Mouse (Mus musculus) liver, adult 2 months (tissue): Measurements from ENCODE around the gene Aldh9a1. TPM values are rescaled to one million over a fixed set of nuclear protein-coding genes. Genes with fewer than 3 reads are reported as not detected.

ENCODE experiments used
- DNase-seq: peaks from one replicate; pipeline ENCODE4 v3.0.0-alpha.2; 2011; ENCODE audit warnings: low read depth, low spot score; ENCODE audit errors: extremely low read depth
- H3K27ac ChIP-seq: fragments of 200-500 bp; replicated peaks from 2 replicates; pipeline ENCODE4 v1.5.1; 2012; ENCODE audit warnings: low read depth, mild to moderate bottlenecking, control low read depth, inconsistent platforms, low read length; ENCODE audit not compliant: insufficient read depth
- H3K27me3 ChIP-seq: fragments of 200-500 bp; 2 replicates; pipeline ENCODE4 v1.6.1; 2012; ENCODE audit warnings: mild to moderate bottlenecking, moderate library complexity, low read length, inconsistent platforms; ENCODE audit not compliant: control insufficient read depth, insufficient read depth
- H3K36me3 ChIP-seq: fragments of 200-500 bp; 2 replicates; pipeline ENCODE4 v1.6.1; 2012; ENCODE audit warnings: low read length, inconsistent platforms; ENCODE audit not compliant: control insufficient read depth, insufficient read depth
- H3K4me1 ChIP-seq: fragments of 200-500 bp; 2 replicates; pipeline ENCODE4 v1.6.1; 2011; ENCODE audit warnings: low read length; ENCODE audit not compliant: control insufficient read depth, insufficient read depth
- H3K4me3 ChIP-seq: fragments of 200-500 bp; 2 replicates; pipeline ENCODE4 v1.5.1; 2011; ENCODE audit warnings: low read depth, mild to moderate bottlenecking, control low read depth, low read length, moderate library complexity; ENCODE audit not compliant: insufficient read depth
- H3K79me2 ChIP-seq: fragments of 200-500 bp; 2 replicates; pipeline ENCODE4 v1.6.1; 2012; ENCODE audit warnings: inconsistent platforms, mild to moderate bottlenecking, low read length, moderate library complexity; ENCODE audit not compliant: control insufficient read depth, insufficient read depth
- H3K9ac ChIP-seq: fragments of 200-500 bp; 2 replicates; pipeline ENCODE4 v1.6.1; 2012; ENCODE audit warnings: low read depth, mild to moderate bottlenecking, control low read depth, inconsistent platforms, low read length
- CTCF ChIP-seq: fragments of 200-500 bp; IDR thresholded peaks from 2 replicates; pipeline ENCODE4 v1.5.1; 2011; ENCODE audit warnings: low read depth, low read length, control low read depth
- POLR2A ChIP-seq: fragments of 200-500 bp; IDR thresholded peaks from 2 replicates; pipeline ENCODE4 v1.6.1; 2011; ENCODE audit warnings: low read length, control low read depth; ENCODE audit not compliant: insufficient read depth; ENCODE audit errors: extremely low read depth
- WGBS: fragments of 180-500 bp; shearing (Covaris S2); methylation state at CpG from one replicate; pipeline ENCODE4 v1.1.7; 2018; 5-methylcytosine and 5-hydroxymethylcytosine counted together
- polyA plus RNA-seq: library from polyadenylated mRNA; depleted of rRNA; stranded (reverse); fragments of >200 nt; gene quantifications from 2 replicates; pipeline ENCODE4 v1.2.3, GENCODE M21; 2012
- total RNA-seq: library from RNA; depleted of rRNA; stranded (reverse); fragments of >200 nt; gene quantifications from 2 replicates; pipeline ENCODE4 v1.2.3, GENCODE M21; 2014

Gene Aldh9a1
- total and polyA plus RNA-seq, 2 experiments, result 119 to 127 TPM

DNA sequence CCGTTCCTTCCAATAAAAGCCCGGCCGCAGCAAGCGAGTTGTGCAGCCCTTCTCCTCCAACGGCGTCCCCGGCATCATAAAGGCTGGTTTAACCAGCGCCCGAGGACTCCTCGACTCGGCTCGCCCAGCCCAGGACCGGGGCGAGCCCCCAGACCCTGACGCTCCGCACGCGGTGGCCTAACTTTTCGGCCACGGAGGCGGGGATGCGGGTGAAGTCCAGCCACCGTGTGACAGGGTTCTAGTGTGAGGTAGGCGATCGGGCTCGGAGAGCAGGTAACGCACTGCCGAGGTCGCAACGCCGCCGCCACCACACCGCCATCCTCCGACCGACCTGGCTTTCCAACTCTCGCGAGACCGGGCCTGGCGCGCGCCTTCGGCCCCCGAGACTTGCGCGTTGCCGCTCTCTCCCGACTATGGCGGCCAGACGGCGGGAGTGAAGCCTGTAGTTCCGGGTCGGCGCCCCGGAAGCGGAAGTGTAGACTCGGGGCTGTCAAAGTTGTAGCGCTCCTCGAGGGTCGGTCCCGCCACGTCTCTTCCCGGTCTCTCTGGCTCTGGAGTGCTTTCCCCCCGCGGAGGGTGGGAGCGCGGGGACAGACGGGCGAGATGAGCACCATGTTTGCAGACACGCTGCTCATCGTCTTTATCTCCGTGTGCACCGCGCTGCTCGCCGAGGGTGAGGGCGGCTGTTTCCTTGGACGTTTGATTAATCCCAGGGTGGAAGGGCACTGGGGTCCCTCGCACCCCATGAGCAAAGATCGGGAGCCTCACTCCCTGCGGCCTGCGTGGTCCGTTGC, 41.3 kb upstream of the Aldh9a1 start, which contains the start of gene Tmco1:
Gene Tmco1 (plus strand): TSS at position 118 of the 794 bp plus-strand sequence.
- Histone ChIP-seq H3K4me3 (peak within 1 kb of the TSS; percentile 71), H3K9ac (peak within 1 kb of the TSS; percentile 85), H3K4me1 (peaks cover 8% of the 10 kb centered on the region), H3K36me3 (no peaks in the 10 kb centered on the region), H3K79me2 (no peaks in the 10 kb centered on the region; the same call in 1 of the 2 replicates), H3K27ac (peak within 1 kb of the TSS; percentile 69), H3K27me3 (no peaks in the 10 kb centered on the region)
- peak; percentile 68 for DNase-seq
- TF ChIP-seq CTCF (no peak), POLR2A (peak; percentile 89)
- WGBS, result under 1% methylated on average over 82 of the region's 82 CpGs

DNA sequence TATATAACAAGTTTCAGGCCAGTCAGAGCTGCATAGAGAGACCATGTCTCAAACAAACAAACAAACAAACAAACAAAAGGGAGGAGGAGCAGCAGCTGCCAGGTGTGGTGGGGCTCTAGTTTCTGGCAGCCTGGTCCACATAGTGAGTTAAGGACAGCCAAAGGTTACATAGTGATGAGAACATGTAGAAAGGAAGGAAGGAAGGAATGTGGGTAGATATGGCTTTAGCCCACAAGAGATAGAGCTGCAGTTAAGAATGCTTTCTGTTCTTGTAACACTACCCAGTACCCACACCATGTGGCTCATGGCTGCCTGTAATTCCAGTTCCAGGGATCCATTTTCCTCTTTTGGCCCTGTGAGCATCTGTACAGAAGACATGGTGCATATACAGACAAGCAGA, 37.4 kb upstream of the Aldh9a1 start:
- Histone ChIP-seq H3K4me1 (peaks cover 7% of the 10 kb centered on the region), H3K4me3 (no peak overlapping the region), H3K27ac (no peak overlapping the region), H3K9ac (no peak overlapping the region), H3K27me3 (no peaks in the 10 kb centered on the region), H3K79me2 (no peaks in the 10 kb centered on the region; the same call in 1 of the 2 replicates), H3K36me3 (peaks cover 15% of the 10 kb centered on the region)
- TF ChIP-seq CTCF, result no peak
- TF ChIP-seq POLR2A, result no peak
- no peak for DNase-seq

DNA sequence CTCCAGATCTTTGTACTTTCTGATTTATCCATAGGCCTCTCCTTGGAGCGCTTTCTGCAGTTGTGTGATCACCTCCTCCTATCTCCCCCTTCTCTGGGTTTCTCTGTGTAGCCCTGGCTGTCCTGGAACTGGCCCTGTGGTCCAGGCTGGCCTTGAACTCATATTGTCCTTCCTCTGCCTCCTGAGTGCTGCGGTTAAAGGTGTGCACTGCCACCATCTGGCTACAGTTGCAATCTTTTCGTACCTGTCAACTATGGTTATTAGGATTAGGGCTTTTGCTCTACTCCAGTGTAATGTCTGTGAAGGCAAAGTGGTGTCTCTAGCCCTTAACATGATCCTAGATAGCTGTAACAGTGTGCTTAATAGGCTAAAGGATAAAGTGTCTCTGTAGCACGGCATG, 36.6 kb upstream of the Aldh9a1 start:
- Histone ChIP-seq H3K36me3 (peaks cover 19% of the 10 kb centered on the region), H3K27ac (no peak overlapping the region)

DNA sequence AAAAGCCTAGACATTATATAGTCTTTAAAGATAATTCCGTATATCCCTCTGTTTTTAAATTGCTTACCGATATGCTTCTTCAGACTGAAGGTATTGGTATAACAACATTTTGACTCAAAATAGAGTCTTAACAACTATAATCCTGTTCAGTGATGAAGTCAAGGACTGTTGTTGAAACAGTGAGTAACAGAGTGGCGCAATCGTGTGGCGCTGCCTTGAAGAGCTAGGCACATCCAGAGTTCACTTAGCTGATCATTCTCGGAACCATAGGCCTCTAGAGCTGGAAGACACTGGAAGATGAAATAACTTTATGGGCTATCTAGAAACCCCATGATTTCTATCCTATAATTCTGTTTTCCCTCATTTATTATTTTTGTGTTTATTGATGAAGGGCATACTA, 28.1 kb upstream of the Aldh9a1 start:
- Histone ChIP-seq H3K9ac (no peak overlapping the region), H3K36me3 (peaks cover 52% of the 10 kb centered on the region), H3K4me1 (no peaks in the 10 kb centered on the region), H3K27ac (no peak overlapping the region), H3K27me3 (no peaks in the 10 kb centered on the region), H3K4me3 (no peak overlapping the region), H3K79me2 (no peaks in the 10 kb centered on the region)
- peak; percentile 31 for DNase-seq
- TF ChIP-seq CTCF (no peak), POLR2A (no peak)
- 75% methylated on average over 6 of the region's 6 CpGs for WGBS

More for the DNA sequence above, 36.6 kb upstream of the Aldh9a1 start:
- H3K27me3 ChIP-seq, result no peaks in the 10 kb centered on the region
- no peak for TF ChIP-seq POLR2A
- 0 out of 2 replicates have a peak, but pooled peaks have one; percentile 29 for TF ChIP-seq CTCF
- no peaks in the 10 kb centered on the region; the same call in 1 of the 2 replicates for H3K79me2 ChIP-seq
- no peak overlapping the region for H3K4me3 ChIP-seq
- no peak overlapping the region for H3K9ac ChIP-seq
- H3K4me1 ChIP-seq, result peaks cover 3% of the 10 kb centered on the region; the same call in 1 of the 2 replicates
- WGBS, result 63% methylated on average over 4 of the region's 4 CpGs
- DNase-seq, result no peak

DNA sequence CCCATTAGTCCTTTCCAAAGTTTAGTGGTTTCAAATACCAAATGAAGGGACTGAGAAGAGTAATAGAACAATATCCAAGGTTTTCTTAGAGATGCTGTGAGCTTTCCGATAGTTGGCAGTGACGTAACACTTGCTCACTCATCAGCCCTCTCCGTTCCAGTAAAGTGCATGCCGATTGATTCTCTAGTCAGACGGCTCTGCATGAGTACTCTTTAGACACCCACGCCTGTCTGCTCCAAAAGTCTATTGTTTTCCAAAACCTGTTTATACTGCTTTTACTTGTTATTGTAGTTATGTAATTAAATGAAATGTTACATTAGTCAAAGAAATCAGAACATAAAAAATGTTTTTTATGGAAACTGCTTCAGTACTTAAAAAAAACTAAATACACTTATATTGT, 21.0 kb upstream of the Aldh9a1 start:
- H3K9ac ChIP-seq, result no peak overlapping the region
- TF ChIP-seq CTCF, result no peak
- TF ChIP-seq POLR2A, result no peak
- peaks cover 49% of the 10 kb centered on the region for H3K36me3 ChIP-seq
- 80% methylated on average over 6 of the region's 6 CpGs for WGBS
- no peaks in the 10 kb centered on the region for H3K4me1 ChIP-seq
- H3K79me2 ChIP-seq, result no peaks in the 10 kb centered on the region
- no peak for DNase-seq
- no peak overlapping the region for H3K27ac ChIP-seq
- no peak overlapping the region for H3K4me3 ChIP-seq
- H3K27me3 ChIP-seq, result no peaks in the 10 kb centered on the region

DNA sequence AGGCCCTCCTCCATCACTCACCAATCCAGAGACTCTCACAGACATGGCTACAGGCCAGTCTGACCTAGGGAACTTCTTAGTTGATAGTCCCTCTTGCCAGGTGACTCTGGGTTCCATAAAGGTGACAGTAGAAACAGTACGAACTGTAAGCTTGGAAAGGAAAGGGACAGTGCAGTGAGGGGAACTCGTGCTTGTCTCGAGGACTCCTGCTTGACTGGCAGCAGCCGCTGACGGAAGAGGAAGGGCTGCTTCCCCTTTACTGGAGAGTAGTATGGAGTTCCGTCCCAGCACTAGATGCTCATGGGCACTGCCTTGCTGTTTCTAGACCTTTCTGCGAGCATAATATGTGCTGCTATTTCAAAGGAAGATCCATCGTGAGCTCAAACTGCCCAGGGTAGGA, 18.7 kb upstream of the Aldh9a1 start:
- H3K27ac ChIP-seq, result no peak overlapping the region; the same call in 1 of the 2 replicates
- no peaks in the 10 kb centered on the region for H3K79me2 ChIP-seq
- H3K27me3 ChIP-seq, result no peaks in the 10 kb centered on the region
- no peak overlapping the region for H3K9ac ChIP-seq
- DNase-seq, result no peak
- no peak overlapping the region for H3K4me3 ChIP-seq
- H3K36me3 ChIP-seq, result peaks cover 41% of the 10 kb centered on the region
- no peaks in the 10 kb centered on the region for H3K4me1 ChIP-seq
- no peak for TF ChIP-seq POLR2A
- no peak for TF ChIP-seq CTCF
- WGBS, result 86% methylated on average over 8 of the region's 8 CpGs
